In genomic region chr1:107368944-107369343, GRCm38 (mm10) we compare ENCODE assay signal across 26 mouse cellular contexts. TPM values are rescaled to one million over a fixed set of nuclear protein-coding genes. Genes with fewer than 3 reads are reported as not detected.
A peak's percentile ranks its signal among the peaks of the same experiment; 100 is the strongest.
DNase-seq lines count a peak whose midpoint lies in the region; ATAC-seq and TF ChIP-seq lines count a peak whose summit lies in the region.
"Had no signal": no experiment of that assay in that cellular context is flagged by ENCODE, and none has a peak within 500 bp of the region (broad histone marks: within the 10 kb centered on the region; RNA-seq: fewer than 3 reads in every experiment).

No protein-coding gene starts in this region.

- no peaks in the 10 kb centered on the region for H3K36me3 ChIP-seq in heart, embryonic 11.5 days (ENCODE audit: control insufficient read depth, insufficient read depth, low read length)
- H3K36me3 ChIP-seq in stomach, embryonic 15.5 days, result no peaks in the 10 kb centered on the region
- H3K36me3 ChIP-seq in stomach, postnatal 0 days (ENCODE audit: control insufficient read depth, insufficient read depth, low read length), result no peaks in the 10 kb centered on the region
- no peaks in the 10 kb centered on the region for H3K36me3 ChIP-seq in embryonic facial prominence, embryonic 13.5 days
- H3K36me3 ChIP-seq in limb, embryonic 15.5 days, result no peaks in the 10 kb centered on the region
- H3K36me3 ChIP-seq: forebrain, embryonic 10.5 days; forebrain, embryonic 15.5 days; heart, embryonic 12.5 days; hindbrain, embryonic 15.5 days had no signal

- 86% methylated on average over 2 of the region's 2 CpGs for WGBS in heart, embryonic 11.5 days (ENCODE audit: insufficient replicate concordance)
- 66% methylated on average over 2 of the region's 2 CpGs for WGBS in stomach, embryonic 15.5 days
- WGBS in stomach, postnatal 0 days, result 63% methylated on average over 2 of the region's 2 CpGs
- 64% methylated on average over 2 of the region's 2 CpGs for WGBS in embryonic facial prominence, embryonic 13.5 days
- WGBS in limb, embryonic 15.5 days, result 51% methylated on average over 2 of the region's 2 CpGs

- H3K4me1 ChIP-seq in heart, embryonic 11.5 days (ENCODE audit: control insufficient read depth, insufficient read depth, low read length), result no peaks in the 10 kb centered on the region
- H3K4me1 ChIP-seq in stomach, embryonic 15.5 days, result no peaks in the 10 kb centered on the region
- H3K4me1 ChIP-seq in stomach, postnatal 0 days (replicated peaks; ENCODE audit: control insufficient read depth, insufficient read depth), result no peaks in the 10 kb centered on the region
- H3K4me1 ChIP-seq in embryonic facial prominence, embryonic 13.5 days, result 0 out of 2 replicates have a peak, but pooled peaks cover 5% of the 10 kb centered on the region
- peaks cover 2% of the 10 kb centered on the region; the same call in 1 of the 2 replicates for H3K4me1 ChIP-seq in limb, embryonic 15.5 days
- H3K4me1 ChIP-seq: forebrain, embryonic 10.5 days; forebrain, embryonic 15.5 days; hindbrain, embryonic 15.5 days had no signal

- no peak overlapping the region for H3K9ac ChIP-seq in heart, embryonic 11.5 days (ENCODE audit: low read depth, low read length)
- H3K9ac ChIP-seq in stomach, embryonic 15.5 days, result no peak overlapping the region
- no peak overlapping the region for H3K9ac ChIP-seq in stomach, postnatal 0 days (ENCODE audit: low read length)
- H3K9ac ChIP-seq in embryonic facial prominence, embryonic 13.5 days, result no peak overlapping the region
- no peak overlapping the region for H3K9ac ChIP-seq in limb, embryonic 15.5 days
- H3K9ac ChIP-seq: forebrain, embryonic 15.5 days; heart, embryonic 12.5 days; hindbrain, embryonic 15.5 days had no signal

- DNase-seq in heart, postnatal 10 days, result no peak
- no peak for DNase-seq in stomach, postnatal 0 days (ENCODE audit: low spot score)
- no peak for DNase-seq in gastrocnemius, postnatal 25 days
- no peak for DNase-seq in lung, postnatal 36 days
- DNase-seq: adrenal gland, adult 8-10 months; adrenal gland, postnatal 36 days; cerebellum, adult 11 months; cerebellum, adult 9-11 months; cerebellum, postnatal 36 days; gastrocnemius, postnatal 10 days; heart, adult 2 months; heart, postnatal 36 days had no signal

- intact Hi-C loops in heart, postnatal 10 days (cut with DNase I), result no loop called here

- peak; percentile 31; the same call in 1 of the 2 replicates for ATAC-seq in heart, embryonic 11.5 days (replicated peaks; ENCODE audit: insufficient number of reproducible peaks, low FRiP score, low TSS enrichment)
- peak; percentile 56 for ATAC-seq in stomach, embryonic 15.5 days (ENCODE audit: insufficient read depth, low FRiP score, low read depth)
- ATAC-seq in stomach, postnatal 0 days (ENCODE audit: low FRiP score, low TSS enrichment), result no peak
- ATAC-seq in embryonic facial prominence, embryonic 13.5 days (ENCODE audit: insufficient number of reproducible peaks, insufficient read depth, low FRiP score, low TSS enrichment, low read depth), result peak; percentile 85
- peak; percentile 44; the same call in 1 of the 2 replicates for ATAC-seq in limb, embryonic 15.5 days (ENCODE audit: insufficient number of reproducible peaks, low FRiP score, low TSS enrichment, low read depth)
- ATAC-seq: forebrain, embryonic 15.5 days had no signal

- H3K9me3 ChIP-seq in heart, embryonic 11.5 days (replicated peaks; ENCODE audit: control insufficient read depth, low read length), result no peaks in the 10 kb centered on the region
- H3K9me3 ChIP-seq in stomach, embryonic 15.5 days, result no peaks in the 10 kb centered on the region
- no peaks in the 10 kb centered on the region for H3K9me3 ChIP-seq in stomach, postnatal 0 days (ENCODE audit: control insufficient read depth, low read length)
- H3K9me3 ChIP-seq in embryonic facial prominence, embryonic 13.5 days, result no peaks in the 10 kb centered on the region
- H3K9me3 ChIP-seq in limb, embryonic 15.5 days, result no peaks in the 10 kb centered on the region
- H3K9me3 ChIP-seq: forebrain, embryonic 10.5 days; forebrain, embryonic 15.5 days; heart, embryonic 12.5 days; hindbrain, embryonic 15.5 days had no signal

- H3K27me3 ChIP-seq in heart, embryonic 11.5 days (ENCODE audit: control insufficient read depth, insufficient read depth, low read length), result no peaks in the 10 kb centered on the region
- no peaks in the 10 kb centered on the region for H3K27me3 ChIP-seq in stomach, embryonic 15.5 days (replicated peaks)
- no peaks in the 10 kb centered on the region for H3K27me3 ChIP-seq in stomach, postnatal 0 days (ENCODE audit: control insufficient read depth, insufficient read depth, low read length)
- H3K27me3 ChIP-seq in embryonic facial prominence, embryonic 13.5 days, result no peaks in the 10 kb centered on the region
- no peaks in the 10 kb centered on the region for H3K27me3 ChIP-seq in limb, embryonic 15.5 days
- H3K27me3 ChIP-seq: forebrain, embryonic 15.5 days; heart, embryonic 12.5 days; hindbrain, embryonic 15.5 days had no signal

- no peak for TF ChIP-seq EP300 in stomach, postnatal 0 days (optimal IDR thresholded peaks at IDR 0.05)

- no peak overlapping the region for H3K4me3 ChIP-seq in heart, embryonic 11.5 days (ENCODE audit: low read depth, low read length)
- H3K4me3 ChIP-seq in stomach, embryonic 15.5 days (replicated peaks), result no peak overlapping the region
- no peak overlapping the region for H3K4me3 ChIP-seq in stomach, postnatal 0 days (ENCODE audit: low read depth, low read length)
- H3K4me3 ChIP-seq in embryonic facial prominence, embryonic 13.5 days, result no peak overlapping the region
- H3K4me3 ChIP-seq in limb, embryonic 15.5 days, result no peak overlapping the region
- H3K4me3 ChIP-seq: erythroblast, embryonic 14.5 days; forebrain, embryonic 10.5 days; forebrain, embryonic 15.5 days; heart, adult 2 months; heart, embryonic 12.5 days; hindbrain, embryonic 15.5 days had no signal

- H3K4me2 ChIP-seq in heart, embryonic 11.5 days, result no peak overlapping the region
- no peak overlapping the region for H3K4me2 ChIP-seq in stomach, embryonic 15.5 days
- H3K4me2 ChIP-seq in stomach, postnatal 0 days (replicated peaks; ENCODE audit: low read depth), result no peak overlapping the region
- no peak overlapping the region for H3K4me2 ChIP-seq in embryonic facial prominence, embryonic 13.5 days
- H3K4me2 ChIP-seq in limb, embryonic 15.5 days, result no peak overlapping the region
- H3K4me2 ChIP-seq: forebrain, embryonic 15.5 days; heart, embryonic 12.5 days; hindbrain, embryonic 15.5 days had no signal

- H3K27ac ChIP-seq in heart, embryonic 11.5 days (ENCODE audit: low read depth, low read length), result no peak overlapping the region
- no peak overlapping the region for H3K27ac ChIP-seq in stomach, embryonic 15.5 days
- no peak overlapping the region for H3K27ac ChIP-seq in stomach, postnatal 0 days (replicated peaks)
- H3K27ac ChIP-seq in embryonic facial prominence, embryonic 13.5 days, result peak overlapping the region; percentile 55; the same call in 1 of the 2 replicates
- H3K27ac ChIP-seq in limb, embryonic 15.5 days, result no peak overlapping the region
- H3K27ac ChIP-seq: forebrain, embryonic 10.5 days; forebrain, embryonic 15.5 days; heart, adult 2 months; hindbrain, embryonic 15.5 days had no signal

- TF ChIP-seq CTCF in stomach, postnatal 0 days (IDR thresholded peaks at IDR 0.05; ENCODE audit: low read depth), result no peak

RNA-seq across cellular contexts. Expression of gene Serpinb11, which starts 7.9 kb away (rescaled TPM):
- not detected in 2 replicates for polyA plus RNA-seq in heart, embryonic 11.5 days (2014; fragmentation: Nextera tagmentation; extraction: Ambion mirVana)
- total RNA-seq in heart, postnatal 10 days (2021), result not detected
- polyA plus RNA-seq in stomach, embryonic 15.5 days (2015; fragmentation: Nextera tagmentation; extraction: Ambion mirVana), result 1.4 and 4.5 TPM in 2 replicates
- 16.2 and 18.9 TPM in 2 replicates for polyA plus RNA-seq in stomach, postnatal 0 days (2015; fragmentation: Nextera tagmentation; extraction: Ambion mirVana)
- 3.5 and 5.1 TPM in 2 replicates for polyA plus RNA-seq in embryonic facial prominence, embryonic 13.5 days (2015; fragmentation: Nextera tagmentation; extraction: Ambion mirVana)
- polyA plus RNA-seq in limb, embryonic 15.5 days (2015; fragmentation: Nextera tagmentation; extraction: Ambion mirVana), result 17.9 and 20.7 TPM in 2 replicates
- not detected for total RNA-seq in gastrocnemius, postnatal 25 days (2021)
- total RNA-seq: adrenal gland, adult 8-10 months; adrenal gland, postnatal 36 days; ES-E14; gastrocnemius, postnatal 10 days; heart, adult 2 months; heart, postnatal 36 days had no signal
- polyA plus RNA-seq: erythroblast, embryonic 14.5 days; forebrain, embryonic 10.5 days; forebrain, embryonic 15.5 days; frontal cortex, adult 2 months; gonadal fat pad, adult 2 months; heart, adult 2 months; heart, embryonic 12.5 days; hindbrain, embryonic 15.5 days; intestine, embryonic 14.5 days had no signal

RNA-seq across cellular contexts. Expression of gene Serpinb7, which starts 30.5 kb away (rescaled TPM):
- not detected in 2 replicates for polyA plus RNA-seq in heart, embryonic 11.5 days (2014; fragmentation: Nextera tagmentation; extraction: Ambion mirVana)
- total RNA-seq in heart, postnatal 10 days (2021), result not detected
- polyA plus RNA-seq in stomach, embryonic 15.5 days (2015; fragmentation: Nextera tagmentation; extraction: Ambion mirVana), result 0.13 and 0.19 TPM in 2 replicates
- 33.0 and 39.4 TPM in 2 replicates for polyA plus RNA-seq in stomach, postnatal 0 days (2015; fragmentation: Nextera tagmentation; extraction: Ambion mirVana)
- polyA plus RNA-seq in embryonic facial prominence, embryonic 13.5 days (2015; fragmentation: Nextera tagmentation; extraction: Ambion mirVana), result 4.6 and 7.9 TPM in 2 replicates
- polyA plus RNA-seq in limb, embryonic 15.5 days (2015; fragmentation: Nextera tagmentation; extraction: Ambion mirVana), result 44.6 and 46.6 TPM in 2 replicates
- total RNA-seq in gastrocnemius, postnatal 25 days (2021), result not detected
- total RNA-seq: adrenal gland, adult 8-10 months; adrenal gland, postnatal 36 days; ES-E14; gastrocnemius, postnatal 10 days; heart, adult 2 months; heart, postnatal 36 days had no signal
- polyA plus RNA-seq: erythroblast, embryonic 14.5 days; forebrain, embryonic 10.5 days; forebrain, embryonic 15.5 days; gonadal fat pad, adult 2 months; heart, adult 2 months; heart, embryonic 12.5 days; hindbrain, embryonic 11.5 days; intestine, embryonic 14.5 days had no signal
